Mouse (Mus musculus) CD4-positive, CD25-positive, alpha-beta regulatory T cell (primary cell): ENCODE results near the gene Zyg11b. TPM values are rescaled to one million over a fixed set of nuclear protein-coding genes. Genes with fewer than 3 reads are reported as not detected.

Experiments
- polyA plus RNA-seq: library from polyadenylated mRNA; unstranded; fragments of 100-300 nt; shearing (Covaris generic); gene quantifications from one replicate; pipeline ENCODE4 v1.2.1, GENCODE M21; 2017

The Zyg11b gene
- 21.8 TPM for polyA plus RNA-seq

GRCm38 (mm10) chr4:108300670-108301373, at the start of gene Zyg11b:
TSS of gene Zyg11b (minus strand) at chr4:108301096.

GRCm38 (mm10) chr4:108327730-108328484, 27.0 kb upstream of the Zyg11b start, which contains the start of gene Coa7:
TSS of gene Coa7 (plus strand) at chr4:108328140.

GRCm38 (mm10) chr4:108217332-108218179, 83.3 kb downstream of the Zyg11b start, which contains the start of gene Zyg11a:
TSS of gene Zyg11a (minus strand) at chr4:108218048.

Other genes with a start within 250 kb of the Zyg11b start
- not detected for gene Podn, start 204.7 kb downstream of the Zyg11b start, polyA plus RNA-seq
- 269 TPM for gene Scp2, start 156.1 kb downstream of the Zyg11b start, polyA plus RNA-seq
- 2.4 TPM for gene Echdc2, start 135.7 kb downstream of the Zyg11b start, polyA plus RNA-seq
- not detected for gene Zyg11a, start 83.0 kb downstream of the Zyg11b start, polyA plus RNA-seq
- gene Coa7, start 27.0 kb upstream of the Zyg11b start, polyA plus RNA-seq = 22.0 TPM
- gene Shisal2a, start 82.3 kb upstream of the Zyg11b start, polyA plus RNA-seq = not detected
- 3.9 TPM for gene Gpx7, start 105.9 kb upstream of the Zyg11b start, polyA plus RNA-seq
- 105 TPM for gene Tut4, start 158.3 kb upstream of the Zyg11b start, polyA plus RNA-seq